Mouse (Mus musculus): ENCODE results near the gene Hist1h4k.
A peak's percentile ranks its signal among the peaks of the same experiment; 100 is the strongest.
"Not testable (repeated sequence)": the region's sequence is repeated elsewhere in the genome, so short reads cannot be mapped to it uniquely, and the experiment has no call there.

Gene Hist1h4k

DNA sequence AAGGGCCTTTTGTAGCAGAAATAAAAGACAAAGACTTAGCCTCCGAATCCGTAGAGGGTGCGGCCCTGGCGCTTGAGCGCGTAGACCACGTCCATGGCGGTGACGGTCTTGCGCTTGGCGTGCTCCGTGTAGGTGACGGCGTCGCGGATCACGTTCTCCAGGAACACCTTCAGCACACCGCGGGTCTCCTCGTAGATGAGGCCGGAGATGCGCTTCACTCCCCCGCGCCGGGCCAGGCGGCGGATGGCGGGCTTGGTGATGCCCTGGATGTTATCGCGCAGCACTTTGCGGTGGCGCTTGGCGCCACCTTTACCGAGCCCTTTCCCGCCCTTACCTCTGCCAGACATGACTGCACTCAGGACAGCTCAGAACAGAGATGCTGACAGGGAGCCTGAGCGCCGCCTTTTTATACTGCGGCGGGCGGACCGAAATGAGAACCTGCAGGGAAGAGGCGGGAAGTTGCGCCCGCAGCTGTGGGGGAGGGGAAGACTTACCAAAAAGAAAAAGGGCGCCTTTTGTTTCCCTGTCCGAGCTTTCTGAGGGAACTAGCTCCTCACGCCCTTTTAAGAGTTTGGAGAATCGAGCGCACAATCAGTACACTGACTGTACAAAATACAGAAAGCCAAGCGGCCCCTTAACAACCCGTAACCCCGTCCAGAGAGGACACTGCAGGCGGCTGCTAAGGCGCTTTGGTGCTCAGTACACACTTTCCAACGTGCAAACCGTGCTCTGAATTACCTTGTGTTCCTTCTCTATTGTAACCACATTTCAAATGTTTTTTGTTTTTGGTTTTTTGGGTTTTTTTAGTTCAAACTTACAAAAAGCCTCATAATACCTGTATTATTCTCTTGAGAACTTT, at the start of gene Hist1h4k:
Gene Hist1h4k, minus strand, starts transcription at position 347 of the 859 bp plus-strand sequence.
- peak; percentile 90 to 93 for DNase-seq (ENCODE audit: low spot score in 2 of 2)

DNA sequence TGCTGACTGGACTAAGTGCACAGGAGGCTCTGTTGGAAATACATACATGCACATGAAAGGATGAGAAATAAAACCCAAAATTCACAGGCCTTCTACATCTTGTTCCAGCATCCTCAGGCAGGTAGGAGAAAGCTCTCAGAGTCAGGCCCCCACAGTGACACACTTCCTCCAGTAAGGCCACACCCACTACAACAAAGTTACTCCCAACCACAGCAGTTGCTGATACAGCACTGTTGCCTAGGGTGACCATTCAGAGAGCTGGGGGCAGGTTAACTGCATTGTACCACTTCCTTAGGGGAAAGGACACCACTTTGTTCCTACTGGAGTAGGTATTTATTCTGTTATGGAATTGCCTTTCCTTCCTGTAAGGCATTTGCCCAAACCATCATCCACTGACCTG, 46.9 kb upstream of the Hist1h4k start:
- DNase-seq (ENCODE audit: low spot score in 2 of 2), result not testable (repeated sequence)

DNA sequence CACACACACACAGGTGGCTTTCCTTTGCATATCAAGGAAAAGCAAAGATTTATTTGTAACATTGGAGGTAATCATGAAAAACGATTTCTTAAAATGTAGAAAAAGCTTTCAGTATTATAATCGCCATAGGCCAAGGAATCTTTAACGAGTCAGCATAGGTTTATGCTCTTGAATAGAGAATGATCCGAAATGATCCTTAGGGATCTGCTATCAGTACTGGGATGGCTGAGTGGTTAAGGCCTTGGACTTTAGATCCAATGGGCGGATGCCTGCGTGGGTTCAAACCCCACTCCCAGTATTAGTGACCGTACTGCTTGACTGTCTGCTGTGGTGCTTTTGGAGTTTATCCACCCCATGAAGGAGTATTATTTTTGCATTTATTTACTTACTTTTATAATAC, 45.3 kb upstream of the Hist1h4k start:
- no peak for DNase-seq (ENCODE audit: low spot score in 2 of 2)

DNA sequence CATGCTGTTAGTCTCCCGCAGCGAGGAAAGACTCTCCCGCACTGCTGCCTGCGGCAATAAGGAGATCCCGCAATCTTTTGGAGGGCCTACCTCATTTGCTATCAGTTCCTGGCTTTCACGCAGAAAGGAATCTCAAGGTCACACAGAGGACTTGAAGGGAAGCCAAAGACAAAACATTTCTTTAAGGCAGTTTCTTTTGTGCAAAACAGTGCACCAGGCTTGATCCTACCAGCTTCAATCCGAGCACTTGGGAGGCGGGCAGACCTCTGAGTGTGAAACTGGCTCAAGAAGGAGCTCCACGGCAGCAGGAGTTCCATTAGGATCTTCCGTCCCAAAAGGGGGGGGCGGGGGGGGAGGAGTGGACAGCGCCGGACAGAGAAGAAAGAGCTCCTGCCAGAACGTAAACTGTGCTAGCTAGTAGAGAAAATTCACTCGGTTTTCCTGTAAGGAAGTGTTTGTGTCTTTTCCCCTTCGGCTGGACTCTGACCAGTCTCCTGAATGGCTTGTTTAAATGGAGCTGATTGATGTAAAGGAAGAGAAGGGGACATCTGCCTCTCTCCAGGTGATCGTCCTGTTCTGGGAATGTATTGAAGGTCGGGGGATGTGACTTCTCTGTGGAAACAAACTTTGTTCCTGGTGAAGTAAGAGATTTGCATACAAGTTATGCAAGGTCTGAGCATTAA, 40.4 kb upstream of the Hist1h4k start:
- DNase-seq (ENCODE audit: low spot score in 2 of 2), result no peak

DNA sequence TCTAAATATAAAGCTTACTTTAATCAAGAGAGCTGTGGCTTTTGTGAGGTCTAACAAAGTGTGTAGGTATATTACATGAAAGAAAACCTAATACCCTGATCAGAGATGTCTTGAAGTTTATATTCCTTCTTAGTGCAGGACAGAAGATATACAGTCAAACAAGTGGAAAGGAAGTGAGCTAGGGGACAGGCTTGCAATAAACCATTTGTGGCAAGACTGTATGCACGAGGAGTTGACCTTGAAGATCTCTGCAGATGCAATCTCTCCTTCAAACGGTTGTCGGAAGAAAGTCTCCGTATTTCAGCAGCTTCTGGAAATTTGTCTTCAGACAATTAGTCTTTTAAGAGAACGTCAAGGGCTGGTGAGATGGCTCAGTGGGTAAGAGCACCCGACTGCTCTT, 39.6 kb upstream of the Hist1h4k start:
- no peak for DNase-seq (ENCODE audit: low spot score in 2 of 2)

DNA sequence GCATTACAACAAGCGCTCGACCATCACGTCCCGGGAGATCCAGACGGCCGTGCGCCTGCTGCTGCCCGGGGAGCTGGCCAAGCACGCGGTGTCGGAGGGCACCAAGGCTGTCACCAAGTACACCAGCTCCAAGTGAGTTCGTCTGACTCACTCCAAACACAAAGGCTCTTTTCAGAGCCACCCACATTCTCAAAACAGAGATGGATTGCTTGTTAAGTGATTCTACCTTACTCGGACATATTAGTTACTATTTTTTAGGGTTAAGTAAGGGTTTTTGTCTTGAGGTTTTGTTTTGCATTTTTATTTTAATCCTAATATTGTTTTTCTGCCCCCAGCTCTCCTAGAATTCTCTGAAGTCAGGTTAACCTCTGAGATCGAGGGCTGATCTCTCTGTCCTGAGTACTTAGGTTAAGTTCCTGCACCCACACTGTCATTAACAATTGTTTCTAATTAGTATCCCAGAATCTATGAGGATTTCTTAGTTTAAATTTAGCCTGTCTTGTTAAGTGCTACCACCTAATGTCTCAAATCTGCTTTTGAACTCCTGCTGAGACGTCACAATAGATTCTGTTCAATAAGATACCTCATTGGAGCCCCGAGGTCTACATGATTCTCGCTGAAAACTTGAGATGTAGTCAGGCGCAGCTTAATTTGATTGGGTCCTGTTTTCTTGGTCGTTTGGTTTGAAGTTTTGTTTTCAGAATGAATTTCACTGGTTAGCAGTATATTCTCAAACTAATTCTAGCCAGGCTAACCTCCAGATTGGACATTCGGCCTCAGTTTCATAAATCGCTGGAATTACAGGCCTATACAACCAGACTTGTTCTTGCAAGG, 37.7 kb upstream of the Hist1h4k start:
- DNase-seq (ENCODE audit: low spot score in 2 of 2), result no peak

DNA sequence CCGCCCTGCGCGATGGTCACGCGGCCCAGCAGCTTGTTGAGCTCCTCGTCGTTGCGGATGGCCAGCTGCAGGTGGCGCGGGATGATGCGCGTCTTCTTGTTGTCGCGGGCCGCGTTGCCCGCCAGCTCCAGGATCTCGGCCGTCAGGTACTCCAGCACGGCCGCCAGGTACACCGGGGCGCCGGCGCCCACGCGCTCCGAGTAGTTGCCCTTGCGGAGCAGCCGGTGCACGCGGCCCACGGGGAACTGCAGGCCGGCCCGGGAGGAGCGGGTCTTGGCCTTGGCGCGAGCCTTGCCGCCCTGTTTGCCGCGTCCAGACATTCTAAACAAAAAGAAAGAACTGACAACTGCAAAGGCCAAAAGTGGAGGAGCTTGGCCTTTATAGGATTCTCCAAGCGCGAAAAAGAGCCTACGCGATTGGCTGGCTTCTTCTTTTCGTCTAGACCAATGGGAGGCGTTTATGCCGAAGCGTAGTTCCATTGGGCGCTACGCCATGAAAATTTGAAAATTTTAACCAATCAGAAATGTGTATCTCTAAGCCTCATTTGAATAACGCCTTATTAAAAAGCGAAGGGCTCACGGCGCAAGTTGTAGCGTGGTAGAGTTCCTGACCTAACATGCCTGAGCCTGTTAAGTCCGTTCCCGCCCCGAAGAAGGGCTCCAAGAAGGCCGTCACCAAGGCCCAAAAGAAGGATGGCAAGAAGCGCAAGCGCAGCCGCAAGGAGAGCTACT, 36.8 kb upstream of the Hist1h4k start, which contains the start of the genes Hist1h2an and Hist1h2bp:
Gene Hist1h2an, minus strand, starts transcription at position 320 of the 731 bp plus-strand sequence.
Gene Hist1h2bp, plus strand, starts transcription at position 563 of the 731 bp plus-strand sequence.
- peak; percentile 90 to 94 for DNase-seq (ENCODE audit: low spot score in 2 of 2)

DNA sequence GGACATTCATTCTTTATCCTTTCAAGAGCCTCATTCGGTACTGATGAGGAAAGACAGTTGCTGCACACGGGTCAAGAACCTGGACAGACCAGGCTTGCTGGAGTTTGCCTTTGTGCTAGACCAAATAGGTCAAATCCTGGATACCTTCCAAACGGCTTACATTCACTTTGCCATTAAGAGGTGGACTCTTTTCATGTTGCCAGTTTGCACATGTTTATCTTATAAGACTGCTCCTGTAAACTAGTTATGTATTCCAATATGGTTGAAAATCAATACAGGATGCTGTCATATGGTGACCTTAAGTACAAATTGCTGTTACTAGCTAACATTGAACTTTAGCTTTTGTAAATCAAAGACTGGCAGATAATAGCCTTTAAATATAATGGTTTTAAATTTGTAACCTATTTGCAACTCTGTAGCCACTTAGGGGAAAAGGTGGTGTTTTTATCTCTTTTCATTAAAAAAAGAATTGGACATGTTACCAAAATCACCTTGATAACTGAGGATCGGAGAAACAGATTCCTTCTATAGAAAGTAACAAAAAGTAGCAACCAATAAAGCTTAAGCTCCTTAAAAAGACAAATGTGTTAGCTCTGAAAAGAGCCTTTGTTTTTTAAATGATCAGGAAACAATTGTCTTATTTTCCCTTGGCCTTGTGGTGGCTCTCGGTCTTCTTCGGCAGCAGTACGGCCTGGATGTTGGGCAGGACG, 36.0 kb upstream of the Hist1h4k start:
- no peak for DNase-seq (ENCODE audit: low spot score in 2 of 2)

DNA sequence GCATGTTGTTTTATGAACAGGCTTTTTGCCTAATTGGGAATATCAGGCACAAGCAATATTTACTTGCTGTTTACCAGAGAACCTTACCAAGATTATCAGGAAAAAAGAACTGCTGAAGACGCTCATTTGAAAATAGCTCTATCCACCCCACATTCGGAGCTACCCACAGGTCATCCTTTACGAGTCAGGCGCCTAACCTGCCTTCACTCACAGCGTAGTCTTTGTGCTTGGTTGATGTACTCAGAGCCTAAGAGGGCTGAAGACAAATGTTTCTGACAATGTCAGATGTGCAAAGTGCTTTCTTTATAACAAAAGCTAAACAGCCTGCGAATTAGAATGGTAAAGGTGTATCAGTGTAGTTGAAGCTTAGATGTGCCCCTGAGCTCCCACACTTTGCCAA, 34.0 kb upstream of the Hist1h4k start:
- DNase-seq (ENCODE audit: low spot score in 2 of 2), result no peak

DNA sequence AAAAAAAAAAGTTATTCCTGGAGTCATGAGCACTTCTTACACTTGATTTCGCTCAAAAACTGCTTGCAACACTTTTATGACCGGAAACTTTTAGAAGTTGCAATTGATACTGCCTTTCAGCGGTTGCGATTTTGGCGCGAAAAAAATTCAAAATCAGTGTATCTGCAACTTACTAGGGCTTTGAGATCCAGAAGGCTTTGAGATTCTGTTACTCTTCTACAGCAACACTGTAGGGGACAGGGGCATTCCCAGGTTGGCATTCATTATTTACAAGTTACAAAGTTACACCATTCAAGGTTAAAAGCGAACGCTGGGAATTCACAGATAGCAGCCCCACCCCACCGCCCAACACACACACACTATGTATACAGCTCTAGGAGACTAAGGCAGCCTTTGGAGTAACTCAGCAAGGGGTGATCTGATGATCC, 33.4 kb upstream of the Hist1h4k start:
- peak; percentile 21 to 45 for DNase-seq (ENCODE audit: low spot score in 2 of 2)

DNA sequence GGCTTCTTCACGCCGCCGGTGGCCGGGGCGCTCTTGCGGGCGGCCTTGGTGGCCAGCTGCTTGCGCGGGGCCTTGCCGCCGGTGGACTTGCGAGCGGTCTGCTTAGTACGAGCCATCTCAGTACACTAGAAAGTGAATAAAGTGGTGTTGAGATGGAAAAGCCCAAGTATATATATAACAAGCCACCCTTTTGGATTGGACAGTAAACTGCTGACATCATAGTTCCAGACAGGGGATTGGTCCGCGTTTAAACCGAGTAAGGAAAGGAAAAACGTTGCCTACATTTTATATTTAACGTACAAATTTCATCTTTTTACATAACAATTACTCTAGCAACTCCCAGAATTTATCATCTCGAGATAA, 32.9 kb upstream of the Hist1h4k start, which contains the start of gene Hist1h3i:
Gene Hist1h3i, minus strand, starts transcription at position 116 of the 363 bp plus-strand sequence.
- DNase-seq (ENCODE audit: low spot score in 2 of 2), result peak; percentile 75 to 86

DNA sequence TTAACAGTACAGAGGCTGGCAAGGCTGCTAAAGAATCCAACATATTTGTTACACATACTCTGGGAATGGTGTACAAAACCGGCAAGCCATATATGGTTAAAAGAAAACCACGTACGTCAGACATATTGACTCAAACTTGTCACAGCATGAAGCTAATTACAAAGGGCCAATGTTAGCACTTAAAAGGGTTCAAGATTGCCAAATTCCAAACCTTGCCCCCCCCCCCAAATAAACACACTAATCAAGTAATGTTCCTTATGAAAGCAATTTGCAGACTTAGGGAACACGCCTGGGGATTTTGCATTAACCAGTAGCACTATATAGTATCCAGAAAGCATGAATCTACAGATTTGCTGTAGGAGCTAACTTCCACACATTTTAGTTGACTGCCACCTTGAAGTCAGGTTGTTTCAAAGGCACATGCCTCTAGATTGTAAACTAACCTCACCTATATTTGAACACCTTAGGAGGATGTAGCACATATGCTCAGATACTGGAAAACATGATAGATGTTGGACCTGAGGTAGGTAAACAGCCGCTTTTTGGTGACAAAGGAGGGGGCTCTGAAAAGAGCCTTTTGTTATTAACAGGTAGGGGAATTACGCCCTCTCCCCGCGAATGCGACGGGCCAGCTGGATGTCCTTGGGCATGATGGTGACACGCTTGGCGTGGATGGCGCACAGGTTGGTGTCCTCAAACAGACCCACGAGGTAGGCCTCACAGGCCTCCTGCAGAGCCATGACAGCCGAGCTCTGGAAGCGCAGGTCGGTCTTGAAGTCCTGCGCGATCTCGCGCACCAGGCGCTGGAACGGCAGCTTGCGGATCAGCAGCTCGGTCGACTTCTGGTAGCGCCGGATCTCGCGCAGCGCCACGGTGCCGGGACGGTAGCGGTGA, 32.3 kb upstream of the Hist1h4k start:
- DNase-seq (ENCODE audit: low spot score in 2 of 2), result peak in 1 of 2 experiments; percentile 27

DNA sequence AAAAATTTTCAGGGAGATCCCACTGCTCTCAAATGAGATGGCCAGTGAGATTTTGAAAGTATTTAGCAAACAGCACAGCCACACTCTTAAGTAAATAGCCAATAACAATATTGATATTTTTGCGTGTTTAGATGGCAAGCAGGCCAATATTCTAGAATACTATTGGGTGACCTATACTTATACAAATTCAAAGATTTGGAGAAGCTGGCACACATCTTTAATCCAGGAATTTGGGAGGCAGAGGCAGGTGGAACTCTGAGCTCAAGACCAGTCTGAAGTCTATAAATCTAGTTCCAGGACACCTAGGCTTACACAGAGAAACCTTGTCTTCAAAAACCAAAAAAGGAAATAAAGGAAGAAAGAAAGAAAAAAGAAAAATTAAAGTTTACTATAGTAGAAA, 31.3 kb upstream of the Hist1h4k start:
- no peak for DNase-seq (ENCODE audit: low spot score in 2 of 2)

DNA sequence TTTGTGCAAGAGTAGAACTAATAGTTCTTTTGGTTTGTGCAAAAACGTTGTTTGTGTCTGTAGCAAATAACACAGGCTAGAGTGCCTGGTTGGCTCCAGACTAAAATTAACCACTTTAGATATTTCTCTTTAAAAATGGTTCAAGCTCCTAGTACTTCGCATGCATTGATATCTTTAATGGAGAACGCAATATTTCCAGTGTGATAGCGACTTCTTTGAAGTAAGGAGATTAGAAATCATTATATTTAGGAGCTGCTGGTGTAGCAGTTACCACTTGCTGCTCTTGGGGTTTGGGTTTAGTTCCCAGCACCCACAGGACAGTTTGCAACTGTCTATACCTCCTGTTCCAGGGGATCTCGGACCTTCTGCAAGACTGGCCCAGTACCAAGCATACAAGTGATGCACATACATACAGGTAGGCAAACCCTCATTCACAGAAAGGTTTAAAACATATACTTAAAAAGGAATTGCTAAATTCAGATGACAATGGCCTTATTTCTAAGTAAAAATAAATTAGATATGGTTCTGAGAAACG, 30.8 kb upstream of the Hist1h4k start:
- no peak for DNase-seq (ENCODE audit: low spot score in 2 of 2)

DNA sequence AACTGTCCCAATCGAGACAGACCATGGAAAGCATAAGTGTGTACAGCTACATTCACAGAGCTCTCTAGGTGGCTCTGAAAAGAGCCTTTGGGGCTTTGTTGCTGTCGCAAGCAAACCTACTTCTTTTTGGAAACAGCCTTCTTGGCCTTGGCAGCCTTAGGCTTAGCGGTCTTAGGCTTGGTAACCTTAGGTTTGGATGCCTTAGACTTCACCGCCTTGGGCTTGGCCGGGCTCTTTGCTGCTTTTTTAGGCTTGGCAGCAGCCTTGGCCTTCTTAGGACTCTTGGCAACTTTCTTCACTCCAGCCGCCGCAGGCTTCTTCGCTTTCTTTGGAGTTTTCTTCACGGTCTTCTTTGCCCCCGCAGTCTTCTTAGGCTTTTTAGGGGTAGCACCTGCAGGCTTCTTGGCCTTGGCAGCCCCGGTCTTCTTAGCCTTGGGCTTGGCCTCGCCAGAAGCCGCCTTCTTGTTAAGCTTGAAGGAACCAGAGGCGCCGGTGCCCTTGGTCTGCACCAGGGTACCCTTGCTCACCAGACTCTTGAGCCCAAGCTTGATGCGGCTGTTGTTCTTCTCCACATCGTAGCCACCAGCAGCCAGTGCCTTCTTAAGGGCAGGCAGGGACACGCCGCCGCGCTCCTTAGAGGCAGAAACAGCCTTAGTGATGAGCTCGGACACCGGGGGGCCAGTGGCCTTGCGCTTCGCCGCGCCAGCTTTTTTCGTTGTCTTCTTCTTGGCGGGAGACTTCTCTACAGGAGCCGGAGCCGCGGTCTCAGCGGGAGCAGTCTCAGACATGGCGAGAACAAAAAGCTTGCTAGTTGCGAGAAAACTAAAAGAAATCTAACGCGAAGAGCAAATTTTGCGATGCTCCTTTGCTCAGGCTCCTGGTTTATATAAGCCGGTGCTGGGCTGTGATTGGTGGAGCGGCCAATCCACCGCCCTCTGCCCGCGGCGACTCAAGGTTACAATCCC, 29.7 kb upstream of the Hist1h4k start, which contains the start of gene Hist1h1b:
Gene Hist1h1b, minus strand, starts transcription at position 859 of the 965 bp plus-strand sequence.
- DNase-seq (ENCODE audit: low spot score in 2 of 2), result peak; percentile 73 to 81

DNA sequence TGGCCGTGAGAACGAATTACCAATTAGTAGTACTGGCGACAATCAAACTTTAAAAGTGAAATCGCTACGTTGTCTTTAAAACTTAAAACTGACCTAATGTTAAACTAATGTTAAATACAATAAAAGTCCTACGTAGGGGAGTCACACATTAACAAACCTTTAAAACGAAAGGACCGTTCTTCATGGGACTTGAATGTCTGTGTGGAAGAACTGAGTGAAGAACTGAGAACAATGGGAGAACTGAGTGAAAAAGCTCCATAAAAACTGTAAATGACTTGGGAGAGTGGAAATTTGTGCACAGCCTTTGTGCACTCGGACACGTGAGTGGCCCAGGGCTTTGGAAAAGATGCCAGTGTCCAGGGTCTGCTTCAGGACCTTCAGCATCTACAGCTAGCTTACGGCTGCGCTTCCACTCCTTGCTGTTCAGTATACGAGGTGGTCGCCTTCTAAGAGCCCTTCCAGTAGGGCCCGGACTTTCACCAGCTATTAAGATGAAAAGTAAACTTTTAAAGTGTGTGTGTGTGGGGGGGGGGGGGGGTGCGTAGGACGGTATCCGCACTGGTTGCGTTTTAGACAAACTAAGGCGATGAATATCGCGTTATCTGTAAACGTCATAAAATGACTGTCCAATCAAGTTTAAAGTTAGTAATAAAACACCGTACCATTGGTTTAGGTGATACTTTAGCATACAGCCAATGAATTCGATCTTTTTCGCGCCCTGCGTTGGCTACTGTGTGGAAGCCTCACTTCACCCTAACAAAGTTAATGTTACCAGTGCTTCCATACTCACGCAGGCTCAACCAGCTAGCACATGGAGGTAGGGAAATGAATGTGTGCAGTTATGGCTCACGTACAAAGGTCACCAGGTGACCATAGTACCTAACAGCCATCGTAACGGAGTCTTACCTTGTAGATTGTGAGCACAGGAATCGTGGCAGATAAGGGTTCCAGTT, 28.8 kb upstream of the Hist1h4k start:
- DNase-seq (ENCODE audit: low spot score in 2 of 2), result peak; percentile 74 to 88

DNA sequence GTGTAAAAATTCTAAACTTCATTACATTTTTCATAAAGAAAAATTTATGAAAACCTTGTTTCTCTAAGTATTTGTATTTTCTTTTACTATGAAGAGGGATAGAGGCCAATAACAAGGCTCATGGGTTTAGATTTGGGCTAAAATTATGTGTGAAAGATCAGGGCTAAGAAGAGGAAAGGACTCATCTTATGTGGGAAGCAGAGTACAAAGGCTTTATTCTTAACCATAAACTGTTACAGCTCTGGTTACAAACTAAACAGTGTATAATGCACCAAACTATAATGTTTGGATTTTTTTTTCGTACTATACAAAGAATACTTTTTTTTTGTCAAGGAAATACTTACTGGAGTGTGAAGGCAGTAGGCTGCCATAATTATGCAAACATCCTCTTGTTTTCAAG, 5.4 kb upstream of the Hist1h4k start:
- DNase-seq (ENCODE audit: low spot score in 2 of 2), result no peak

Data from spleen, postnatal 36 days (tissue).